Mouse (Mus musculus) G1E (cell line): Measurements from ENCODE around the gene Plac9a. TPM values are rescaled to one million over a fixed set of nuclear protein-coding genes. Genes with fewer than 3 reads are reported as not detected.

ENCODE experiments used
- ATAC-seq: 2 replicates; pipeline ENCODE4 v1.8.0; 2016; ENCODE audit warnings: mild to moderate bottlenecking; ENCODE audit not compliant: insufficient number of reproducible peaks, poor library complexity, low FRiP score, severe bottlenecking; ENCODE audit errors: extremely low read depth
- DNase-seq: peaks from one replicate; pipeline ENCODE4 v3.0.0; 2012; ENCODE audit warnings: low spot score
- H3K27me3 ChIP-seq: 2 replicates; pipeline ENCODE4 v1.6.1; 2012; ENCODE audit warnings: mild to moderate bottlenecking, low read length, inconsistent platforms; ENCODE audit not compliant: insufficient read depth
- H3K36me3 ChIP-seq: replicated peaks from 2 replicates; pipeline ENCODE3; 2012; ENCODE audit warnings: mild to moderate bottlenecking, inconsistent platforms
- H3K4me1 ChIP-seq: 2 replicates; pipeline ENCODE4 v1.6.1; 2012; ENCODE audit warnings: low read depth, low read length, inconsistent platforms, mixed read lengths; ENCODE audit not compliant: insufficient read depth
- H3K4me3 ChIP-seq: 2 replicates; pipeline ENCODE4 v1.5.1; 2012; ENCODE audit warnings: low read depth, mild to moderate bottlenecking, inconsistent platforms, low read length, moderate library complexity, mixed read lengths
- H3K9me3 ChIP-seq: replicated peaks from 2 replicates; pipeline ENCODE4 v1.6.1; 2012; ENCODE audit warnings: inconsistent platforms
- CTCF ChIP-seq: IDR thresholded peaks from 2 replicates; pipeline ENCODE4 v1.5.1; 2012; ENCODE audit warnings: low read depth, low read length, inconsistent platforms, mixed read lengths
- GATA1 ChIP-seq: IDR thresholded peaks from 2 replicates; pipeline ENCODE4 v1.6.1; 2012; ENCODE audit warnings: borderline replicate concordance, low read length, inconsistent platforms, mixed read lengths
- GATA2 ChIP-seq: IDR thresholded peaks from 2 replicates; pipeline ENCODE4 v1.6.1; 2012; ENCODE audit warnings: low read depth, low read length, inconsistent platforms, borderline replicate concordance
- POLR2AphosphoS5 ChIP-seq: IDR thresholded peaks from 2 replicates; pipeline ENCODE4 v1.6.1; 2012; ENCODE audit warnings: low read depth, low read length, inconsistent platforms; ENCODE audit not compliant: insufficient replicate concordance
- TAL1 ChIP-seq: conservative IDR thresholded peaks from 2 replicates; pipeline ENCODE4 v1.6.1; 2012; ENCODE audit warnings: low read depth, low read length, inconsistent platforms, mixed read lengths
- polyA plus RNA-seq: library from polyadenylated mRNA; stranded (reverse); fragments of >175 nt; gene quantifications from 2 replicates; pipeline ENCODE4 v1.2.3, GENCODE M21; 2012
- total RNA-seq, 2 experiments: library from RNA; stranded (forward) in 1 of 2; stranded (reverse) in 1 of 2; fragments of 200-1000 nt in 1 of 2; fragments of >200 nt in 1 of 2; fragmentation: Nextera tagmentation in 1 of 2; gene quantifications; 2 replicates each; pipeline ENCODE4 v1.2.3; 2014 to 2017

Plac9a gene
- total and polyA plus RNA-seq, 3 experiments = not detected

DNA sequence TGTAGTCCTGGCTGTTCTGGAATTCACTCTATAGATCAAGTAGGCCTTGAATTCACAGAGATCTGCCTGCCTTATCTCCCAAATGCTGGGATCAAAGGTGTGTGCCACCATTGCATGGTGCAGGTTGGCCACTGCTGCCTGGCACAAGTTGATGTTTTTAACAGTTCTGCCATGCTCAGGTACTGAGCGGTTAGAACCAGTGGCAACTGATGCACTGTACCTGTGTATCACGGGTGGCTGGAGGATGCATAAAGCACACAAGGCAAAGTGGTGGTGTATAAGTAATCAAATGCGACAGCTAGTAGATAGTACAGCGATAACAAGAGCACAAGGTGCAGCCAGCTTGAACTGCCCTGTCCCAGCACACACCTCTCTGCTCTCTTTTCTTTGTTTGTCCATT lies 58.5 kb downstream of the Plac9a start:
- no peak for TF ChIP-seq GATA2
- no peak for TF ChIP-seq POLR2AphosphoS5
- TF ChIP-seq GATA1 = no peak
- no peak for TF ChIP-seq CTCF
- TF ChIP-seq TAL1 = no peak
- ATAC-seq = no peak
- Histone ChIP-seq H3K4me1 (peaks cover 21% of the 10 kb centered on the region), H3K27me3 (no peaks in the 10 kb centered on the region), H3K9me3 (no peaks in the 10 kb centered on the region), H3K4me3 (no peak overlapping the region), H3K36me3 (peaks cover 19% of the 10 kb centered on the region)
- no peak for DNase-seq

DNA sequence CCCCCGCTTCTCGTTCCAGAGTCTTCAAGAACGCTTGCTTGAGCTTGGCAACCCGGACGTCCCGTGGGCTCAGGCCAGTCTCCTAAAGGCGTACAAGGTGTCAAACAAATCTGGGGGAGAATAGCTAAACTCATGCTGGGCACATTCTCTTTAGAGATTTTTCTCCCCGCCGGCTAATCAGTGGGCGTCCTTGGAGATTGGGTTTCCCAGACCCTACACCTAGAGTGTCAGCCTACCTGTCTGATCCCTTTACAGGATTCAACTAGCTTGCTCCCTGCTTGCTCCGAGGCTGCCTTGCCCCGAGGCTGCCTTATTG lies 60.3 kb downstream of the Plac9a start:
- peaks cover 12% of the 10 kb centered on the region for H3K36me3 ChIP-seq
- peak overlapping the region; percentile 82 for H3K4me3 ChIP-seq
- H3K27me3 ChIP-seq = no peaks in the 10 kb centered on the region
- TF ChIP-seq TAL1 (no peak), CTCF (no peak), GATA1 (no peak), POLR2AphosphoS5 (no peak), GATA2 (no peak)
- DNase-seq (no peak), ATAC-seq (0 out of 2 replicates have a peak, but pooled peaks have one; percentile 6)
- peaks cover 19% of the 10 kb centered on the region for H3K4me1 ChIP-seq
- no peaks in the 10 kb centered on the region for H3K9me3 ChIP-seq

DNA sequence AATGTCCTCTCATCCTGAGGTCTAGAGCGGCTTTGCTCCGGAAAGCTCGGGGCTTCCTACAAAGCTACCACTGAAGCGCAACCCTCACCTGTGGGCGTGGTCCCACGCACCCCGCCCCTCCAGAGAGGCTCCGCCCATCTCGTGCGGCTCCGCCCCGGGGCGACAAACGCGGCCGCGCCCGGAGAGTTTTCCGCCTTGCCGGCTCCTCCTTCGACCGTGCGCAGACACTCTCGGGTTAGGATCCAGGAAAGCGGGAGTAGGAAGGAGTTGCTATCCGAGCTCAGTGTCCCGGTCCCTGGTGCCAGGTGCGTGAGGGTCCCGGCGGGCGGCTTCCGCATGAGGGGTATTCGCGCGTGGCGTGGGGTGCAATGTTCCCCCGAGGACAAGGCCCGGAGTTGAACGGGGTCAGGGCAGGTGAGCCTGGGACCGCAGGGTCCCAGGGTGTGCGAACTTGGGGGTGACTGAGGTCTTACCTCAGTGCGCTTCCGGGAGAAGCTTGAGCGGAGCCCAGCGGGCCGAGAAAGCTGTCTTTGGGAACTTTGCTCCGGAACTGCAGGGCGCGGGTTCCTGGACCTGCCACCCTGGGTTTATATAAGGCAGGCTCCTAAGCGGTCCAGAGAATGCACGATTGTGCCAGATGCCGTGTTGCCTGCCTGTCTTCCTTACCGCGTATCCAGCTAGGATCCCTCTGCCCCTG lies 60.8 kb downstream of the Plac9a start, which contains the start of gene Anxa11:
Anxa11 (plus strand) TSS at position 166 of the 697 bp plus-strand sequence.
- Histone ChIP-seq H3K9me3 (no peaks in the 10 kb centered on the region), H3K27me3 (no peaks in the 10 kb centered on the region), H3K36me3 (peaks cover 11% of the 10 kb centered on the region), H3K4me3 (peak within 1 kb of the TSS; percentile 82), H3K4me1 (peaks cover 18% of the 10 kb centered on the region)
- ATAC-seq (peak; percentile 79), DNase-seq (peak; percentile 73)
- no peak for TF ChIP-seq TAL1
- no peak for TF ChIP-seq GATA1
- TF ChIP-seq GATA2 = no peak
- no peak for TF ChIP-seq POLR2AphosphoS5
- no peak for TF ChIP-seq CTCF

DNA sequence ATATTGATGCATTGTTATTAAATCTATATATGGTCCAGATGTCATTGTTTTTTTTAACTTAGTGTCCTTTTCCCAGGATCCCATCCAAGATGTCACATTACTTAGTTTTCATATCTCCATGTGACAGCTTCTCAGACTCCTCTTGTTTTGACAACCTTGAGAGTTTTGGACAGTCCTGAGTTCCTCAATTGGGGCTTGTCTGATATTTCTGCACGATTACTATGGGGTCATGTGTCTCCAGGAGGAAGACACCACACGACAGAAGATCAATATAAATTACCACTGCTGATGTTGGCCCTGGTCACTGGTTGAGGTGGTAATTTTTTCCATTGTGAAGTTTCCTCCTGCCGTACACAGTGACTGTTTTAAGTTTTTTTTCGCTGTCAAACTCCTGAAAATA lies 61.3 kb downstream of the Plac9a start:
- Histone ChIP-seq H3K27me3 (no peaks in the 10 kb centered on the region), H3K9me3 (no peaks in the 10 kb centered on the region), H3K4me3 (peak overlapping the region; percentile 82), H3K36me3 (peaks cover 11% of the 10 kb centered on the region), H3K4me1 (peaks cover 15% of the 10 kb centered on the region)
- TF ChIP-seq GATA1 (no peak), GATA2 (no peak), CTCF (no peak), TAL1 (no peak), POLR2AphosphoS5 (no peak)
- no peak for DNase-seq
- peak; percentile 23; the same call in 1 of the 2 replicates for ATAC-seq

DNA sequence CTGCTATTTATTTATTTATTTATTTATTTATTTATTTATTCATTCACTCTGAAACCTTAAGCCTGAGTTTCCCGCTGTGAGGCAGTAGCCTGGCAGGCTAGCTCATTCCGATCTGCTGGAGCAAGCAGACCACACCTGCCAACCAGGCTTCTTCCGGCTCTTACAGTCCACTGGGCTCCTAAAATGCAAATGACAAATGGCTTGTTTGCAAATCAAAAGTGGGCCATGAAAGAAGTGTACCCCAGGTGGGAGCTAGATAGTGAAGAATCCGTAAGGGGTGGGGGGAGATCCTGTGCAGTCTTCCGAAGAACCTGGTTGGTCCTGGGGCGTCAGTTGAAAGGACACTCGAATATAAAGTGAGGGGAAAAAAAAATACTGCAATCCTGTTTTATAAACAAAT lies 61.9 kb downstream of the Plac9a start:
- no peak overlapping the region for H3K4me3 ChIP-seq
- H3K9me3 ChIP-seq = no peaks in the 10 kb centered on the region
- H3K27me3 ChIP-seq = no peaks in the 10 kb centered on the region
- no peak for TF ChIP-seq POLR2AphosphoS5
- TF ChIP-seq GATA2 = no peak
- TF ChIP-seq GATA1 = no peak
- TF ChIP-seq CTCF = no peak
- no peak for TF ChIP-seq TAL1
- no peak for ATAC-seq
- no peak for DNase-seq
- peaks cover 15% of the 10 kb centered on the region for H3K4me1 ChIP-seq
- peaks cover 9% of the 10 kb centered on the region for H3K36me3 ChIP-seq

DNA sequence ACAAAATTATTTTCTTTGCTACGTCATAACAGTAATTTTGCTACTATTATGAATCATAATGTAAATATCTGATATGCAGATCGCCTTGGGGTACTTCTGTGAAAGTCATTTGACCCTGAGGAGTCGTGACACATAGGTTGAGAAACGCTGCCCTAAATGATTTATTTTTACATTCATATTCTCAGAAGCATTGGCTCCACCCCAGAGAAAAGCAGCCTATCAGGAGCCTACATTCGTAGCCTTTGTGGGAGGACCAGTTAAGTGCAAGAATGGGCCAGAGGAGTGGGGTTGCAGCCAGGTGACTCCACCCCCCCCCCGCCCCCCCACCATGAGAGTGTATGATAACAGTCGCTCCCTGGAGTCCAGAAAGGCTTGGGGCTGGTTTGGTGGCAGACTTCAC lies 63.1 kb downstream of the Plac9a start:
- Histone ChIP-seq H3K4me3 (no peak overlapping the region), H3K36me3 (peaks cover 3% of the 10 kb centered on the region), H3K27me3 (no peaks in the 10 kb centered on the region), H3K9me3 (no peaks in the 10 kb centered on the region), H3K4me1 (peaks cover 15% of the 10 kb centered on the region)
- no peak for TF ChIP-seq POLR2AphosphoS5
- TF ChIP-seq GATA1 = no peak
- no peak for TF ChIP-seq TAL1
- TF ChIP-seq CTCF = no peak
- no peak for TF ChIP-seq GATA2
- DNase-seq = no peak
- ATAC-seq = no peak

DNA sequence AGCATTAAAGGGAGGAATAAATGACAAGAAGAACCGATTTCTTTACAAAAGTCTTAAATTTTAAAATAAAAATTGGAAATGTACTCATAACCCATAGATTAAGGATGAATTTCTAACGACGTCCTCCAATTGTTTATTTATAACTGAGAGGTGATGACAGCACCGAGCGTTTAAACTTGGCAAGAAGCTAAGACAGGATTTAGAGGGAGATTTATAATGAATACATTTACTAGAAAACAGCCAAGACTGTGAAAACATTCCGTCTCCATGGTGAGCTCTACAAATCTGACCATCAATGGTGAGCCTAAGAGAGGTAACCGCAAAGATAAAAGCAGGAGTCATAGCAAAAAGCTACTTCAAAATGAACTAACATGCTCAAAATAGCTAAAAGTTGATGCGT lies 64.5 kb downstream of the Plac9a start:
- Histone ChIP-seq H3K4me1 (peaks cover 15% of the 10 kb centered on the region), H3K9me3 (no peaks in the 10 kb centered on the region), H3K4me3 (no peak overlapping the region), H3K36me3 (no peaks in the 10 kb centered on the region), H3K27me3 (no peaks in the 10 kb centered on the region)
- DNase-seq = no peak
- TF ChIP-seq TAL1 = no peak
- no peak for TF ChIP-seq POLR2AphosphoS5
- no peak for TF ChIP-seq GATA2
- TF ChIP-seq CTCF = no peak
- TF ChIP-seq GATA1 = no peak
- ATAC-seq = no peak

Other genes with a start within 250 kb of the Plac9a start
- 55.6 and 74.2 TPM in 2 replicates for gene Ppif, start 208.9 kb downstream of the Plac9a start, total RNA-seq (2014; fragmentation: Nextera tagmentation)
- gene Ppif, start 208.9 kb downstream of the Plac9a start, total RNA-seq (2017) = 13.9 and 15.0 TPM in 2 replicates
- 41.0 and 52.7 TPM in 2 replicates for gene Ppif, start 208.9 kb downstream of the Plac9a start, polyA plus RNA-seq
- gene Zcchc24, start 134.1 kb downstream of the Plac9a start, total RNA-seq (2014; fragmentation: Nextera tagmentation) = not detected in 2 replicates
- under 0.01 and 0.05 TPM in 2 replicates for gene Zcchc24, start 134.1 kb downstream of the Plac9a start, total RNA-seq (2017)
- gene Zcchc24, start 134.1 kb downstream of the Plac9a start, polyA plus RNA-seq = not detected in 2 replicates
- 22.8 and 24.7 TPM in 2 replicates for gene Anxa11, start 60.9 kb downstream of the Plac9a start, total RNA-seq (2014; fragmentation: Nextera tagmentation)
- gene Anxa11, start 60.9 kb downstream of the Plac9a start, total RNA-seq (2017) = 3.3 and 4.5 TPM in 2 replicates
- gene Anxa11, start 60.9 kb downstream of the Plac9a start, polyA plus RNA-seq = 51.5 and 57.7 TPM in 2 replicates
- gene Tmem254a, start 24.6 kb upstream of the Plac9a start, total RNA-seq (2014; fragmentation: Nextera tagmentation) = 2.9 and 6.5 TPM in 2 replicates
- gene Tmem254a, start 24.6 kb upstream of the Plac9a start, total RNA-seq (2017) = 1.5 and 1.6 TPM in 2 replicates
- 0.44 TPM in 2 replicates for gene Tmem254a, start 24.6 kb upstream of the Plac9a start, polyA plus RNA-seq
- not detected in 2 replicates for gene Cphx1, start 35.2 kb upstream of the Plac9a start, total RNA-seq (2014; fragmentation: Nextera tagmentation)
- 0.44 TPM in 1 of 2 replicates, not detected in the other for gene Cphx1, start 35.2 kb upstream of the Plac9a start, total RNA-seq (2017)
- gene Cphx1, start 35.2 kb upstream of the Plac9a start, polyA plus RNA-seq = not detected in 2 replicates
- gene Duxbl1, start 75.5 kb upstream of the Plac9a start, total RNA-seq (2014; fragmentation: Nextera tagmentation) = not detected in 2 replicates
- 0.16 TPM in 1 of 2 replicates, not detected in the other for gene Duxbl1, start 75.5 kb upstream of the Plac9a start, total RNA-seq (2017)
- not detected in 2 replicates for gene Duxbl1, start 75.5 kb upstream of the Plac9a start, polyA plus RNA-seq
- not detected in 2 replicates for gene Gm9780, start 139.6 kb upstream of the Plac9a start, total RNA-seq (2014; fragmentation: Nextera tagmentation)
- gene Gm9780, start 139.6 kb upstream of the Plac9a start, total RNA-seq (2017) = not detected in 2 replicates
- gene Gm9780, start 139.6 kb upstream of the Plac9a start, polyA plus RNA-seq = not detected in 2 replicates
- gene Tmem254c, start 164.3 kb upstream of the Plac9a start, total RNA-seq (2014; fragmentation: Nextera tagmentation) = 3.3 TPM in 1 of 2 replicates, not detected in the other
- gene Tmem254c, start 164.3 kb upstream of the Plac9a start, total RNA-seq (2017) = 6.0 and 8.6 TPM in 2 replicates
- 2.9 TPM in 2 replicates for gene Tmem254c, start 164.3 kb upstream of the Plac9a start, polyA plus RNA-seq
- gene Cphx2, start 178.4 kb upstream of the Plac9a start, total RNA-seq (2014; fragmentation: Nextera tagmentation) = not detected in 2 replicates
- gene Cphx2, start 178.4 kb upstream of the Plac9a start, total RNA-seq (2017) = not detected in 2 replicates
- gene Cphx2, start 178.4 kb upstream of the Plac9a start, polyA plus RNA-seq = not detected in 2 replicates
- gene Cphx3, start 179.2 kb upstream of the Plac9a start, total RNA-seq (2014; fragmentation: Nextera tagmentation) = not detected in 2 replicates
- gene Cphx3, start 179.2 kb upstream of the Plac9a start, total RNA-seq (2017) = not detected in 2 replicates
- gene Cphx3, start 179.2 kb upstream of the Plac9a start, polyA plus RNA-seq = not detected in 2 replicates
- gene Duxbl2, start 215.2 kb upstream of the Plac9a start, total RNA-seq (2014; fragmentation: Nextera tagmentation) = not detected in 2 replicates
- gene Duxbl2, start 215.2 kb upstream of the Plac9a start, total RNA-seq (2017) = not detected in 2 replicates
- gene Duxbl2, start 215.2 kb upstream of the Plac9a start, polyA plus RNA-seq = not detected in 2 replicates